Mouse (Mus musculus) MEL (cell line): ENCODE measurements around the gene Yipf1. TPM values are rescaled to one million over a fixed set of nuclear protein-coding genes. Genes with fewer than 3 reads are reported as not detected.

Experiments used
- DNase-seq: peaks from one replicate; pipeline ENCODE4 v3.0.0; 2011; ENCODE audit warnings: low read depth, low spot score
- H3K27ac ChIP-seq: 2 replicates; pipeline ENCODE4 v1.5.1; 2012; ENCODE audit warnings: low read depth, mild to moderate bottlenecking, control low read depth, low read length, moderate library complexity; ENCODE audit not compliant: control insufficient read depth
- H3K27me3 ChIP-seq, 2 experiments: fragments of 150-350 bp in 1 of 2; sonication (generic) in 1 of 2; 2 replicates each; pipeline ENCODE4 v1.6.1; 2012; ENCODE audit warnings: low read length in 2 of 2, mild to moderate bottlenecking in 2 of 2, improper control_type of control experiment in 1 of 2, moderate library complexity in 1 of 2; ENCODE audit not compliant: insufficient read depth in 2 of 2, control insufficient read depth in 1 of 2
- H3K36me3 ChIP-seq, 2 experiments: 2 replicates each; pipeline ENCODE4 v1.6.1; 2012 to 2014; ENCODE audit warnings: low read length in 2 of 2, improper control_type of control experiment in 1 of 2, inconsistent platforms in 1 of 2, mild to moderate bottlenecking in 1 of 2; ENCODE audit not compliant: insufficient read depth in 2 of 2, control insufficient read depth in 1 of 2
- H3K4me1 ChIP-seq, 2 experiments: fragments of 150-350 bp in 1 of 2; sonication (generic) in 1 of 2; 2 replicates each; pipeline ENCODE4 v1.6.1; 2012; ENCODE audit warnings: low read length in 2 of 2, improper control_type of control experiment in 1 of 2, mild to moderate bottlenecking in 1 of 2; ENCODE audit not compliant: insufficient read depth in 2 of 2, control insufficient read depth in 1 of 2
- H3K4me3 ChIP-seq, 2 experiments: fragments of 150-350 bp in 1 of 2; sonication (generic) in 1 of 2; 2 replicates each; pipeline ENCODE4 v1.5.1; 2012; ENCODE audit warnings: low read depth in 2 of 2, low read length in 2 of 2, mild to moderate bottlenecking in 2 of 2, moderate library complexity in 2 of 2, control low read depth in 1 of 2, improper control_type of control experiment in 1 of 2; ENCODE audit not compliant: control insufficient read depth in 1 of 2, insufficient read depth in 1 of 2
- H3K79me2 ChIP-seq: 2 replicates; pipeline ENCODE4 v1.6.1; 2012; ENCODE audit warnings: mild to moderate bottlenecking, low read length, moderate library complexity; ENCODE audit not compliant: control insufficient read depth, poor library complexity, insufficient read depth
- H3K9ac ChIP-seq: 2 replicates; pipeline ENCODE4 v1.6.1; 2012; ENCODE audit warnings: low read depth, mild to moderate bottlenecking, control low read depth, low read length, moderate library complexity; ENCODE audit not compliant: control insufficient read depth, poor library complexity, severe bottlenecking
- H3K9me3 ChIP-seq: fragments of 150-350 bp; sonication (generic); replicated peaks from 2 replicates; pipeline ENCODE4 v1.6.1; 2012; ENCODE audit warnings: mild to moderate bottlenecking, low read length, improper control_type of control experiment, moderate library complexity; ENCODE audit not compliant: insufficient read depth
- E2F4 ChIP-seq: IDR thresholded peaks from 2 replicates; pipeline ENCODE4 v1.6.1; 2011; ENCODE audit warnings: low read depth, low read length, improper control_type of control experiment, borderline replicate concordance
- JUND ChIP-seq: IDR thresholded peaks from 2 replicates; pipeline ENCODE4 v1.6.1; 2011; ENCODE audit warnings: low read depth, mild to moderate bottlenecking, improper control_type of control experiment, low read length
- KAT2A ChIP-seq: conservative IDR thresholded peaks from 2 replicates; pipeline ENCODE4 v1.6.1; 2012; ENCODE audit warnings: low read depth, low read length, improper control_type of control experiment, inconsistent platforms
- MAX ChIP-seq: IDR thresholded peaks from 2 replicates; pipeline ENCODE4 v1.6.1; 2011; ENCODE audit warnings: low read length, improper control_type of control experiment
- MEF2A ChIP-seq: IDR thresholded peaks from 2 replicates; pipeline ENCODE4 v1.6.1; 2014; ENCODE audit warnings: low read depth, mild to moderate bottlenecking, inconsistent platforms, low read length, improper control_type of control experiment; ENCODE audit not compliant: poor library complexity, insufficient replicate concordance, severe bottlenecking; ENCODE audit errors: extremely low read depth
- MYC ChIP-seq: IDR thresholded peaks from 2 replicates; pipeline ENCODE4 v1.6.1; 2011; ENCODE audit warnings: low read depth, mild to moderate bottlenecking, low read length, improper control_type of control experiment, moderate library complexity
- RCOR1 ChIP-seq: IDR thresholded peaks from 2 replicates; pipeline ENCODE4 v1.6.1; 2012; ENCODE audit warnings: low read depth, mild to moderate bottlenecking, inconsistent platforms, low read length, improper control_type of control experiment
- TCF12 ChIP-seq: IDR thresholded peaks from 2 replicates; pipeline ENCODE4 v1.6.1; 2014; ENCODE audit warnings: low read depth, mild to moderate bottlenecking, inconsistent platforms, low read length, improper control_type of control experiment, moderate library complexity
- USF1 ChIP-seq: IDR thresholded peaks from 2 replicates; pipeline ENCODE4 v1.6.1; 2014; ENCODE audit warnings: low read depth, mild to moderate bottlenecking, inconsistent platforms, low read length, improper control_type of control experiment, moderate library complexity
- ZNF384 ChIP-seq: IDR thresholded peaks from 2 replicates; pipeline ENCODE4 v1.6.1; 2012; ENCODE audit warnings: low read depth, mild to moderate bottlenecking, inconsistent platforms, low read length, improper control_type of control experiment
- polyA plus RNA-seq, 2 experiments: library from polyadenylated mRNA; stranded (reverse) in 1 of 2; unstranded in 1 of 2; fragments of >175 nt in 1 of 2; fragments of >200 nt in 1 of 2; gene quantifications; 2 replicates each; pipeline versions ENCODE4 v1.2.1 to v1.2.4; 2012; ENCODE audit warnings: low replicate concordance in 2 of 2, low read depth in 1 of 2; ENCODE audit not compliant: insufficient read length in 2 of 2, insufficient read depth in 1 of 2, missing spikeins in 1 of 2
- total RNA-seq: library from RNA; depleted of rRNA; stranded (reverse); fragments of 300-350 nt; gene quantifications from 2 replicates; pipeline ENCODE4 v1.2.3, GENCODE M21; 2012

Gene Yipf1
- total and polyA plus RNA-seq, 3 experiments: 40.6 to 549 (median 43.5) TPM

GRCm38 (mm10) chr4:107278188-107278707, 35.9 kb upstream of the Yipf1 start:
- DNase-seq: no peak
- Histone ChIP-seq H3K9ac (no peak overlapping the region), H3K4me1 (peaks cover 0 to 7% of the 10 kb centered on the region in 2 experiments; a peak in 2 of 4 replicates)

GRCm38 (mm10) chr4:107280843-107281475, 33.2 kb upstream of the Yipf1 start:
- TF ChIP-seq KAT2A: no peak
- TF ChIP-seq USF1: peak; percentile 59; the same call in 1 of the 2 replicates
- TF ChIP-seq, all 39 proteins: peak for 1
- no peak overlapping the region for H3K4me3 ChIP-seq
- H3K4me1 ChIP-seq: peaks cover 0 to 7% of the 10 kb centered on the region in 2 experiments; a peak in 2 of 4 replicates
- no peaks in the 10 kb centered on the region for H3K79me2 ChIP-seq
- no peak overlapping the region for H3K27ac ChIP-seq
- no peak overlapping the region for H3K9ac ChIP-seq
- no peak for DNase-seq
- no peaks in the 10 kb centered on the region for H3K9me3 ChIP-seq
- peaks cover 0 to 3% of the 10 kb centered on the region in 2 experiments; a peak in 2 of 4 replicates for H3K36me3 ChIP-seq
- H3K27me3 ChIP-seq: no peaks in the 10 kb centered on the region

More at GRCm38 (mm10) chr4:107278188-107278707, 35.9 kb upstream of the Yipf1 start:
- no peak for TF ChIP-seq MEF2A
- TF ChIP-seq MYC: no peak
- no peak for TF ChIP-seq RCOR1
- TF ChIP-seq E2F4: no peak
- no peak for TF ChIP-seq MAX
- no peak for TF ChIP-seq JUND
- Histone ChIP-seq H3K27ac (no peak overlapping the region), H3K9me3 (no peaks in the 10 kb centered on the region), H3K4me3 (no peak overlapping the region), H3K79me2 (no peaks in the 10 kb centered on the region), H3K27me3 (no peaks in the 10 kb centered on the region), H3K36me3 (peaks cover 0 to 3% of the 10 kb centered on the region in 2 experiments; a peak in 2 of 4 replicates)

- peaks cover 0 to 3% of the 10 kb centered on the region in 2 experiments; a peak in 2 of 4 replicates for H3K36me3 ChIP-seq
- no peaks in the 10 kb centered on the region for H3K27me3 ChIP-seq
- H3K4me1 ChIP-seq: peaks cover 0 to 7% of the 10 kb centered on the region in 2 experiments; a peak in 2 of 4 replicates
- H3K27ac ChIP-seq: no peak overlapping the region
- TF ChIP-seq ZNF384: peak; percentile 73
- no peak for TF ChIP-seq TCF12
- no peaks in the 10 kb centered on the region for H3K9me3 ChIP-seq
- peak; percentile 39 for DNase-seq
- no peak overlapping the region for H3K9ac ChIP-seq
- H3K79me2 ChIP-seq: no peaks in the 10 kb centered on the region
- no peak overlapping the region for H3K4me3 ChIP-seq
Observed at GRCm38 (mm10) chr4:107285446-107286200, 28.5 kb upstream of the Yipf1 start.
